Mouse (Mus musculus): ENCODE data around the gene Prpsap2.
"Not testable (repeated sequence)": the region's sequence is repeated elsewhere in the genome, so short reads cannot be mapped to it uniquely, and the experiment has no call there.

Gene Prpsap2

DNA sequence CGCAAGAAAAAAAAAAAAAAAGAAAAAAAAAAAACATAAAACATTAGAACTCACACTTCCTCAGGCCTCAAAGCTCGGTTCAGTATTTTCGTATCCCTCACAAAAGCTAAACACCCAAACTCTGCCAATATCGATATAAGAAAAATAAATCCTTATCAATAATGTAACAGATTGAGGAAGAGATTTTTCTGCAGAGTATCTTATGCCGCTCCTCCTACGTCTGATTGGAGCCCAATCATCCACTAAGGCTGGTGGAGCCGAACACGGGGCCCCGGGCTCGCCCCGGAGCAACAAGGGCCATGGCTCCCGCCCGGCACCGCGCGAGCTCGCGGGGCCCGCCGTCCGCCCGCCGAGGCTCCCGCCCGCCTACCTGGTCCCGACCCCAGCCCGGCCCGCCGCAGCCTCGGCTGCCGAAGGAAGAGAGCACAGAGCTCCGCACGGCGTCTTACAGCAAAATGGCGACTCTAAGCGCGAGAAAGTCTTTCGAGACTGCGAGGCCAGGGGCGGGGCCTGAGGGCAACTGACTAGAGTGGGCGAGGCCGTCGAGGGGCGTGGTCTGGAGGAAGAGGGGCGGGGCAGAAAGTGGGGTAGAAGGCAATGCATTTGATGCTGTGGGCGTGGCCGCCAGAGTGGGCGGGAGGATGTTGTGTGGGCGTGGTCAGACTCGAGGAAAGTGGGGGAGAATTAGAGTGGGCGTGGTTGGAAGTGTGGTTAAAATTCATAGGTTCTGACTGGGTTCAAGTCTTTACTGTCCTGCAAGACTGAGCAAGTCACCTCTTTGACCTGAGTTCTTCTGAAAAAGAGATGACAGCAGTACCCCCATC lies at the start of gene Prpsap2:
TSS of gene Prpsap2 (minus strand) at position 505 of the 824 bp plus-strand sequence.
- peak; percentile 99 for DNase-seq (ENCODE audit: extremely low read depth, insufficient read length, low spot score)

DNA sequence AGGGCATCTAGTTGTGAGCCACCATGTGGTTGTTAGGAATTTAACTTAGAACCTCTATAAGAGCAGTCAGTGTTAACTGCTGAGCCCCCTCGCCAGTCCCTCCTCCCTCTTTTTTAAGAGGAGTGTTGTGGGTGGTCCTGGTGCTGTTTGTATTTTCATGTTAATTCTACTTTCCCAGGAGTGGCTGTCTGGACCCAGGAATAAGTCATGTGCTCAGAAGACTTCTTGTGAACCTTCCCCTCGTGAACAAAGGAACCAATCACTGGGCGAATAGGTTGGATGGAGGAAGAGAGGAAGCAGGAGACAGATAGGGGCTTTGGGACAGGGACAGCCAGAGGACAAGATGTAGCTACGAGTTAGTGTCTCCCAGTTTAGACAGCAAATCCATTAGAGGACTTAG lies 47.9 kb upstream of the Prpsap2 start:
- no peak for DNase-seq (ENCODE audit: extremely low read depth, insufficient read length, low spot score)

DNA sequence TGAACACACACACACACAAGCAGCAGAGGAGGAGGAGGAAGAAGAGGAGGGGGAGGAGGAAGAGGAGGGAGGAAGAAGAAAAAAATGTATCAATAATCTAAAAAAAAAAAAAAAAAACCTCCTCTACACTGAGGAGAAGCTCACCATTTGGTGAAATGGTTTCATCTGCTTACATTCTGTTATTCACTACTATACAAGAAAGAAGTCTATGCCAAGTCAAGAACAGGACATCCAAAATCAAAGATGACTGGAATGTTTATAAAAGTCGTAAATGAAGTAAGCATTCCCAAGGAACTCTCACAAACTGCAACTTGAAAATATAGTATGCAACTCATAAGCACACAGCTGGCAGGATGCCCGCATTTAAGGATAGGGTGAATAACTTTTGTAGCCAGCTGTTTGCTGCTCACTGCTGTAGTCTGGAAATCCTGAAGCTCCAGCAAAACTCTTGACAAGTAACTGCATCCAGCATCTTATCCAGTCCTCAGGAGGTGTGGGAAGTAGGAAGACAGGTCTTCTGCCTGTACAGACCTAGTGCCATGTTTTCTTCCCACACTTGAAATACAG lies 46.7 kb upstream of the Prpsap2 start:
- DNase-seq (ENCODE audit: extremely low read depth, insufficient read length, low spot score), result no peak

DNA sequence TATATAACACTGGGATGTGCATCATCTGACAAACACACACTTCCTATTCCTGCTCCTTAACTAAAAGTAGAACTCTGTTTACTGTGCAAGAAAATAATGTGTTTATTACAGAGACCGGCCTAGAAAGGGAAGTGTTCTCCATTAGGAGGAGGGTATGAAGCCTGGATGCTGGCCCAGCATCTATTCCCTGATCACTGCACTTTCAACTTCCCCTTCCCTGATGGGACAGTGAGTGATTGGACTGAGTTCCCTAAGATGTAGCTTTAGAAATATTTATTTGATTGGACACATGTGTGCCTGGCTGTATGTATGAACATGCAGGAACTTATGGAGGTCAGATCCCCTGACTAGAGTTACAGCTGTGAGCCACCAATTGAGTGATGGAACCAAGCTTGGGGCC lies 31.6 kb upstream of the Prpsap2 start:
- no peak for DNase-seq (ENCODE audit: extremely low read depth, insufficient read length, low spot score)

DNA sequence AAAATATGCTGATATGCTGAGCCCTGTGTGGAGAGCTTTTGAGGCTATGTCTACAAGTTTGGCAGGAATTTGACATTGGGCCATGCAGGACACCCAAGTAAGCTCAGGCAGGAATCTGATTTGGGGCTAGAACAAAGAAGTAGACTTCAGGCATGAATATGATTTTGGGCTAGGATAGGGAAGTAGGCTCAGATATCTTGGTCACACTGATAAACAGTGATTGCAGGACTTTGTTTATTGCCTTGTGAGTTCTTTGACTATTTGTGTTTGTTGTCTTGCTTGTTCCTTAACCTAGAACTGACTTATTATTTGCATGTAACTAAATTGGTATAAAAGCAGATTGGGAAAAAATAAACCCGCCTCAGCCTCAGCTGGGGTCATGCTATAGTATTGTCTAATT lies 26.7 kb upstream of the Prpsap2 start:
- no peak for DNase-seq (ENCODE audit: extremely low read depth, insufficient read length, low spot score)

DNA sequence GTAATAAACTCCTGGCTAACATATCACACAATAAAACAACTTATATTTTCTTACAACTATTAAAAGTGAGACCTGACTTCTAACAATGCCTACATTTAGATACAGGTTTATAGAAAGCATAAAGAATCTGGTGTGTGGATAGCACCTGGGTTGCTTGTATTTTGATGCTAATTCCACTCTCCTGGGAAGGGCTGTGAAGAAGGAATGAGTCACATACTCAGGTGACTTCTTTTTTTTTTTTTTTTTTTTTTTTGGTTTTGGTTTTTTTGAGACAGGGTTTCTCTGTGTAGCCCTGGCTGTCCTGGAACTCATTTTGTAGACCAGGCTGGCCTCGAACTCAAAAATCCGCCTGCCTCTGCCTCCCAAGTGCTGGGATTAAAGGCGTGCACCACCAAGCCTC lies 20.6 kb upstream of the Prpsap2 start:
- not testable (repeated sequence) for DNase-seq (ENCODE audit: extremely low read depth, insufficient read length, low spot score)

DNA sequence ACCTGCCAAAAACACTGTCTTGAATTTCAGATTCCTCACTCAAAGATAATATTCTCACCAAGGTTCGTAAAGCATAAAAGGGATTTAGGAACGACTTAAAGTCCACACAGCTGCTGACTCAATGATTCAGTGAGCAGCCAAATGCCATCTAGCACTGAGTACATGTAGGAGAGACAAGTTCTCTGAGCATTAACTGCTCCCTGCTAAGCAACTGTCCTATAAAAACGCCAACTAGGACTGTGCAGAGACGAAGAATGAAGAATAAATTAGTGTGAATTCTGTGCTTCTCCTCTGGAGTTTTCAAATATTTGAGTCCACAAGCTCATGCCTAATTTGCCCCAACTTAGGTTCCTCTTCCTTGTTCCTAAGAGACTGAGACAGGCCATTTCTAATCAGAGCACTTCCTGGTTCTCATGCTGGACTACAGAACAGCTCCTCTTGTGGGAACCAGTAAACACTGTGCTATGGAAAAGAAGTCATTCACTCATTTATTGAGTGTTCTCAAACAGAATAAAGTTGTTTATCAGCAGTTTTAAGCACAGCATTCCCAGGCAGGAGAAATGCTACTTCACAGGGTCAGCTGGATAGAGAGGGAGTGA lies 12.8 kb upstream of the Prpsap2 start:
- no peak for DNase-seq (ENCODE audit: extremely low read depth, insufficient read length, low spot score)

DNA sequence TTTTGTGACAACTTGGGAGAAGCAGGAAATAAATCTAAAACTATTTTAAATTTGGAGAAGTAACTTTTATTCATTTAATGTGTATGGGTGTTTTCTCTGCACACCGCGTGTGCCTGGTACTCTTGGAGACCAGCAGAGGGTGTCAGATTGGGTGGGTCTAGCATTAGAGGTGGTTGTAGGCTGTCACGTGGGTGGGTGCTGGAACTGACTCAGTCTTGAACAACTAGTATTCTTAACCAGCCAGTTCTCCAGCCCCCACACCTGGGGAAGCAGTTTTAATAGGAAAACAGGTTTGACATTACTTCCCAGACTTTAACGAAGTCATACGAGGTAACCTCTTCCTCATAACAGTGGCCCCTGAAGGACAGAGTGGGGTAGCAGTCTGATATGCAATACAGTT lies 1.4 kb downstream of the Prpsap2 start:
- DNase-seq (ENCODE audit: extremely low read depth, insufficient read length, low spot score), result peak; percentile 24

DNA sequence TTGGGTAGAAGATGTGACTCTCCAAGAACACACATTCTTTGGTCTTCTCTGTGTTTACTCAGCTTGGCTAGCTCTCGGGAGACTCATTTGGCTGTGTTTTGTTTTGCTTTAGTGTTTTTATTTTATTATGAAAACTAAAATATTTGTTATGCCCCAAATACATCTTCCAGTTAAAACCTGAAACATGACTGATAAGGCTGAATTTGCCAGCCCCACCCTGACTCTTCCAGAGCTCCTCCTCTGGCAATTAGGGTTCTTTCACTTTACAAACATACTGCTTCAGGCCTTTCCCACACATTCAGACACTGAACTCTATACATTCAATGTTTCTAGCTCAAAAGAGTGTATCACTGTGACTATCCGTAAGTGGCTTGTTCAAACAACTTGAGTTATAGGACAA lies 4.7 kb downstream of the Prpsap2 start:
- no peak for DNase-seq (ENCODE audit: extremely low read depth, insufficient read length, low spot score)

DNA sequence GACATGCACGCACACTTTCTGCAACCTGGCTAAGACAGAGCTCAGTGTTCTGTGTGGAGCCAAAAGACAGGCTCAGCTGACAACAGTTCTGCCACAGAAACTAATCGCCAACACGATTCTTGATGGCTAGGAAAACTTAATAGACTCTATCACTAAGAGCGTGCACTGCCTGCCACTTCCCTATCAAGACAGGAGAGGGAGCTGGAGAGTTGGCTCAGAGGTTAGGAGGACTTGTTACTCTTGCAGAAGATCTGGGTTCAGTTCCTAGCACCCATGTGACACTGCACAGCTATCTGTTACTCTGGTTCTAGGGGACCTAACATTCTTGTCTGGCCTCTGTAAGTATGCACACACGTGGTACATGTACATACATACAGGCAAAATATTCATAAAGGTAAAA lies 10.3 kb downstream of the Prpsap2 start:
- no peak for DNase-seq (ENCODE audit: extremely low read depth, insufficient read length, low spot score)

DNA sequence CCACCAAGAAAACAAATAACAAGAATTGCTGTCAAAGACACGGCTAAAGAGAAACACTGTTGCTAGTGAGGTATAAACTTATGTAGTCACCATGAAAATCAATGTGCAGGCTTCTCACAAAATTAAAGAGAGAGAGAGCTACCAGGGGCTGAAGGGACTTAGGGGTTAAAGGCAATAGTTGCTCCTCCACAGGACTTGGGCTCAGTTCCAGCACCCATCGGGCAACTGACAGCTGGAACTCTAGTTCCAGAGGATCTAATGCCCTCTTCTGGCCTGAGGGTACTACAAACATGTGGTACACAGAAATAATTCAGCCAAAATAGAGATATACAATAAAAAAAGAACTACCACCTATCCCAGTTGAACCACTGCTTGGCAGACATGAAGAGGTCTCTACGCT lies 14.7 kb downstream of the Prpsap2 start:
- no peak for DNase-seq (ENCODE audit: extremely low read depth, insufficient read length, low spot score)

DNA sequence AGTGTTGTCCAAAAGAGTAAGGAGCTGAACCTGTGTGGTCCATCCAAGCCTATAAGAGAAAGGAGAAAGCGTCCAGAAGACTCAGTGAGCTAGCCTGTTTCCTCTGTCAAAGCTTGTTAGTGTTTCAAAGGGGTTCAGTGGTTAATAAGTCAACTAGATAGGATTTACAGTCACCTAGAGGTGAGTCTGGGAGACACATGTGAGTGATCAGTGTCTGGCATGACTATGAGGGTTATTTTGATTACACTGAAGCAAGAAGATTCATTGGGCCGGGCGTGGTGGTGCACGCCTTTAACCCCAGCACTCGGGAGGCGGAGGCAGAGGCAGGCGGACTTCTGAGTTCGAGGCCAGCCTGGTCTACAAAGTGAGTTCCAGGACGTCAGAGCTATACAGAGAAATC lies 16.1 kb downstream of the Prpsap2 start:
- DNase-seq (ENCODE audit: extremely low read depth, insufficient read length, low spot score), result peak; percentile 27

DNA sequence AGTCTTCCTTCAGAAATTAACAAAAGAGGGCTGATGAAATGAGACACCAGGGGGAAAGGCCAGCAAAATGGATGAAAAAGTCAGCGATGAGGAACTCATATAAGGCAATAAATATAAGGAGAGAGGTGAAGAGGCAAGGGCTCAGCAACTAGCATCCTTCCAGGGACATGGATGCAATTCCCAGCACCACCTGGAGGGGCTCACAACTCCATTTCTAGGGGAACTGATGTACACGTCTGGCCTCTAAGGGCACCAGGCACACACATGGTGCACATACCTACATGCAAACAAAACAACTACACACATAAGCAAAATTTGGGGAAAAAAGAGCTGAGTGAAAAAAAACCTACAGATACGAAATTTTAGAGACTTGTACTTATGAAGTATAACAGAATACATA lies 17.4 kb downstream of the Prpsap2 start:
- no peak for DNase-seq (ENCODE audit: extremely low read depth, insufficient read length, low spot score)

DNA sequence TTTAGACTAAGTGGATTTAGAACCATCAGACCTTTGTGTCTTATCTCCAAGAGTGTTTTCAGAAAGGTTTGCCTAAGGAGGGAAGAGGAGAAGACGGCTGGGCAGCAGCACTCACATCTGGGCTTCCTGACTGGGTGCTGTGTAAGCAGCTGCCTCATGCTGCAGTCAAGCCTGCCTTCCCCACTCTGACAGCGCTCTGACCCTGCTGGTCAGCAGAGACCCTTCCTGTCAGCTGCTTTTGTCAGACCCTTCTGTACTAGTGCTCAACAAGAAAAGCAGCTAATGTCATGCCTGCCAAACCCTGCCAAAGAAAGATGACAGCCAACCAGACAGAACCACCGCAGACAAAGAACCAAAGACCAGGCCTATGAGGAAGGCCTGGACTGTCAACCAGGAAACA lies 18.1 kb downstream of the Prpsap2 start:
- no peak for DNase-seq (ENCODE audit: extremely low read depth, insufficient read length, low spot score)

DNA sequence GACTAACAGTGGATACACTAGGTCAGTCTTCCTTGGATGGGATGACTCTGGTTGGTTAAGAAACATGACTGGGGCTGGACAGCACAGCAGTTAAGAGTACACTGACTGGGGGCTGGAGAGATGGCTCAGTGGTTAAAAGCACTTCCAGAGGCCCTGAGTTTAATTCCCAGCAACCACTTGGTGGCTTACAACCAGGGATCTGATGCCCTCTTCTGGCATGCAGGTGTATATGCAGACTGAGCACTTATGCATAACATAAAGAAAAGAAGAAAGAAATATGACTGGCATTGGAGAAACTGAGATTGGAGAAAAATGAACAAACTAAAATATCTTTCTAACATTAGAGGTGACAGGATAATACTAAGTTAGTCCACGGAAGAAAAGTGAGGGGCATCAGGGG lies 21.4 kb downstream of the Prpsap2 start:
- no peak for DNase-seq (ENCODE audit: extremely low read depth, insufficient read length, low spot score)

DNA sequence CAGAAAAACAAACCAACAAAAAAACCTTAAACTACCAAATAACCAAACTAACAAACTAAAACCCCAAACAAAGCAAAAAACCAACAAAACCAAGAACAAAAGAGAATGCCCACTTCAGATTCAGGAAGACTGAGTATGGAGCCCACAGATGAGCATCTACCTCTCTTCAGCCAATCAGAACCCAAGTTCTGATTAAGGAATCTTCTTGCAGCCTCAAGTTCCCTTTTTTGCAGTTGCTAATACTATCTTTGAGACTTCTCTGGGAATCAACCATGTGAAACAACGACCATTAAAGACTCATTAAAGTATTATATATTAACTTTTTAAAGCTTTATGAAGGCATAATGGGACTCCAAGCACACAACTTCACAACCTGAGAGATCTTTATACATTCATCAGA lies 24.6 kb downstream of the Prpsap2 start:
- DNase-seq (ENCODE audit: extremely low read depth, insufficient read length, low spot score), result no peak

DNA sequence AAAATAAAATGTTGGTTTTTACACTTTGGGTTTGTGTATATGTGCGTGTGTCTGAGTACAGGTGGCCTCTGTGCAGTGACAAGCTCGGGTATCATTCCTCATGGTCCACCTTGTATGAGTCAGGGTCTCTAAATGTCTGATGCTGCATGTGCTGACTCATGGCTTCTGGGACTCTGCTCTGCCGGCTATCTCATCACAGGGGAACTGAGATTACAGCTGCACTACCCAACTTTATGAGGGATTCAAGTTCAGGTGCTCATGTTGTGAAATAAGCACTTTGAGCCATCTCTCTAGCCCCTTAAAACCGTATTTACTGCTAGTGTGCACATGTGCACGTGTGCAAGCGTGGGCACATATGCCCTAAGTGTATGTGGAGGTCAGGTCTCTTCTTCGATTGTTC lies 29.2 kb downstream of the Prpsap2 start:
- no peak for DNase-seq (ENCODE audit: extremely low read depth, insufficient read length, low spot score)

DNA sequence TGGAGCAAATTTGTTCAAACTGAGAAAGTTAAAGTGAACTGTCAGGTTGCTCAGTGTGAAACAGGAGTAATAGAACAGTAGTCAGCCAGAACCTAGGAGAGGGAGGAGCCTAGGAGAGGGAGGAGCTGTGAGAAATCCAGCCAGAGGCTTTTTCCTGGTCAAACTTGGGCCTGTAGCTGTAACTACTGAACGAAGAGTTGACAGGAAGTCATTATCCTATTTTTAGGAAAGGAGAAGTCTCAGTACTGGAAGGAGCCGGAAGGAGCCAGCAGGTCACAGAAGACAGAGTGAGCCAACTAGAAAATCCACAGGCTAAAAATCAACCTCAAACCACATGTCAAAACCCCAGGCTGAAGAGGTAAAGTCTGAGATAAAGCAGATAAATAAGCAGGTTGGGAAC lies 33.9 kb downstream of the Prpsap2 start:
- DNase-seq (ENCODE audit: extremely low read depth, insufficient read length, low spot score), result no peak

DNA sequence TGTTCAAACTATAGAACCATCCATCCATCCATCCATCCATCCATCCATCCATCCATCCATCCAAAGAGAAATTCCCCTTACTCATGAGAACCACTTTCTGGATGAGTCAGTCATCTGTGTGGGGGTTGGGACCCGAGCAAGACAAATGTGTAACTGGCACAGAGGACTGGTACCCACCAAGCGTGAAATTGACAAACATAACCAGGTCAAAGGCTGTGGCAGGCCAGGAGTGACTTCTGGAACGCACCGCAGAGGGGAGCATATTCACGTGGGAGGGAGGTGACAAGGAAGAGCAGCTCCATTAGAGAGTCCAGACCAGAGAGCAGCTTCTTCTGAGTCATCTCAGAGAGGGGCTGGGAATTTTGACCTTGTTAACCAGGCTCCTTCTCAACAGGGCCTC lies 39.8 kb downstream of the Prpsap2 start:
- no peak for DNase-seq (ENCODE audit: extremely low read depth, insufficient read length, low spot score)

DNA sequence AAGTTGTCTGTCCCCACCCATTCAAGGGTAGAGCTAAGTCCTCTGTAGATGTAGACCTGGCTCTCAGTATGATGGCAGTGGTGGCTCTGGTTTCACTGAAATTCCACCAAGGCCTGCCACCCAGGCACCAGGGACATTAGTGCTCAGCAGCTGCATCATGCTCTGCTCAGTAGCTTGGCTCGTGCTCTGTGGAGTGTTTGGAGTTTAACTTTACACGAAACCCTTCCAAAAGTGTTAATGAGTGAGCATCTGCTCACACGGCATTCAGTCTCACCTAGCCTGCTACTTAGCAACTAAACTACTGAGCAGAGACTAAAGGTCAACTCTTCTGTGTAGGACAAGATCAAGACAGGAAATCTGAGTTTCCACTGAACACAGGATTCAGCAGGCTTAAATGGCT lies 41.3 kb downstream of the Prpsap2 start, which contains the start of gene Slc5a10:
TSS of gene Slc5a10 (minus strand) at position 191 of the 400 bp plus-strand sequence.
- DNase-seq (ENCODE audit: extremely low read depth, insufficient read length, low spot score), result no peak

DNA sequence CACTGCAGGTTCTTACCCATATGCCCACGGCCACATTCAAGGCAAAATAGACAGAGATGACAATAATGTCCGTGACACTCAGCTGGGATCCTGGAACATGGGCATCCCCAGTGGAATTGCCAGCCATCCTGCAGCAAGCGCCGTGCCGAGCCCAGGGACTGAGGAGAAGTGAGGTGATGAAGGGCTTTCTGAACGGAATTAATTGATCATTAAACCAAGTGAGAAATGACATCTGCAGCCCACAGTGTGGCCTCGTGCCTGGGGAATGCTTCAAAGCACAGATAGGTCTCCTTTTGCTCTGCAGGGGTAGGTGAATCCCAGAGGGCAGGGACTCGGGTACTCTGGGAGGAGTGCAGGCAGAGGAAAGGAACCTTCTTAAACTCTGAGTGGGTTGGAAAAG lies 42.1 kb downstream of the Prpsap2 start:
- DNase-seq (ENCODE audit: extremely low read depth, insufficient read length, low spot score), result no peak

DNA sequence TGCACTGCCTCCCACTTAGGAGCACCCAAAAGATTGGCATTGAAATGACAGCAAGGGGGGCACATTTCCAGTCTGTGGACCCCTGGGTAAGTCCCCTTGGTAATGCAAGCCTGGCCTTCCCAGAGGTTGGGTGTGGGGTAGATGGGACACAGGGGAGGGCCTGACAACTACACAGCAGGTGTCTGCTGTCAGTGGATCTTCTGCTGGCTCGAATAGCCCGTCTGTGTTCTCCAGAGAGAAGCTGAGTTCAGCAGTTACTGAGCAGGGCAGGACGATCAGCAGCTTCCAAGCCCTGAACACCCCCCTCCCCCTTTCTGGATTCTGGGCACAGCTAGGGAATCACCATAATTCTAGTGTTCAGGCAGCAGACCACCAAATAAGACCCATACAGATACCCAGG lies 42.5 kb downstream of the Prpsap2 start:
- DNase-seq (ENCODE audit: extremely low read depth, insufficient read length, low spot score), result no peak
